Mouse (Mus musculus): ENCODE measurements around the gene Rfk.

DNA sequence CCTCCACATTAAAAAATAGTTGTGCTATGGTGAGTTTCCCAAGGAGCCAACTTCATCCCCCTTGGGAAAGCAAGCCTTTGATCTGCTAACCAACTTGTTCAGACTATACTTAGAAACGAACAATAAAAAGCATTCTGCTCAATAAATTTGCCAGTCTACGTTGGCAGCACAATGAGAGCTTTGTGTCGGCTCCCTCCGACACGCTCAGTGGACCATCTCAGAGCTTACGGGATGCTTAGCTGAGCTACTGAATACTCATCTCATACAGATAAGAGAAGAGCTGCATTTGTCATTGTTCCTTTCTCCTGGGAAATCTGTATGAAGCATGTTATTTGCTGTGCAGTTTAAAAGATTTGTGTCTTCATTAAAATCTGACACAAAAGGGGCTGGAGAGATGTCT lies 7.4 kb upstream of the Rfk start:
- TF ChIP-seq EP300 (IDR thresholded peaks at IDR 0.05; ENCODE audit: low read length) (no peak), POLR2A (IDR thresholded peaks at IDR 0.05; ENCODE audit: low read depth, low read length) (no peak)

Data from CH12.LX (cell line).